Mouse (Mus musculus) stomach, postnatal 0 days (tissue): ENCODE results near the gene Slc5a3.

Source experiments
- CTCF ChIP-seq: IDR thresholded peaks from 2 replicates; pipeline ENCODE4 v1.5.1; 2016; ENCODE audit warnings: antibody characterized with exemption, low read depth, mild to moderate bottlenecking, moderate library complexity
- EP300 ChIP-seq: optimal IDR thresholded peaks from 2 replicates; pipeline ENCODE3; 2016; ENCODE audit warnings: antibody characterized with exemption

GRCm38 (mm10) chr16:92058644-92059620 is 810 bp downstream of the Slc5a3 start:
- no peak for TF ChIP-seq CTCF
- no peak for TF ChIP-seq EP300
